Mouse (Mus musculus) MEL (cell line): ENCODE measurements around the gene Gm10277. TPM values are rescaled to one million over a fixed set of nuclear protein-coding genes. Genes with fewer than 3 reads are reported as not detected.

ENCODE experiments used
- DNase-seq: peaks from one replicate; pipeline ENCODE4 v3.0.0; 2011; ENCODE audit warnings: low read depth, low spot score
- H3K27ac ChIP-seq: 2 replicates; pipeline ENCODE4 v1.5.1; 2012; ENCODE audit warnings: low read depth, mild to moderate bottlenecking, control low read depth, low read length, moderate library complexity; ENCODE audit not compliant: control insufficient read depth
- H3K27me3 ChIP-seq, 2 experiments: fragments of 150-350 bp in 1 of 2; sonication (generic) in 1 of 2; 2 replicates each; pipeline ENCODE4 v1.6.1; 2012; ENCODE audit warnings: low read length in 2 of 2, mild to moderate bottlenecking in 2 of 2, improper control_type of control experiment in 1 of 2, moderate library complexity in 1 of 2; ENCODE audit not compliant: insufficient read depth in 2 of 2, control insufficient read depth in 1 of 2
- H3K36me3 ChIP-seq, 2 experiments: 2 replicates each; pipeline ENCODE4 v1.6.1; 2012 to 2014; ENCODE audit warnings: low read length in 2 of 2, improper control_type of control experiment in 1 of 2, inconsistent platforms in 1 of 2, mild to moderate bottlenecking in 1 of 2; ENCODE audit not compliant: insufficient read depth in 2 of 2, control insufficient read depth in 1 of 2
- H3K4me1 ChIP-seq, 2 experiments: fragments of 150-350 bp in 1 of 2; sonication (generic) in 1 of 2; 2 replicates each; pipeline ENCODE4 v1.6.1; 2012; ENCODE audit warnings: low read length in 2 of 2, improper control_type of control experiment in 1 of 2, mild to moderate bottlenecking in 1 of 2; ENCODE audit not compliant: insufficient read depth in 2 of 2, control insufficient read depth in 1 of 2
- H3K4me3 ChIP-seq, 2 experiments: fragments of 150-350 bp in 1 of 2; sonication (generic) in 1 of 2; 2 replicates each; pipeline ENCODE4 v1.5.1; 2012; ENCODE audit warnings: low read depth in 2 of 2, low read length in 2 of 2, mild to moderate bottlenecking in 2 of 2, moderate library complexity in 2 of 2, control low read depth in 1 of 2, improper control_type of control experiment in 1 of 2; ENCODE audit not compliant: control insufficient read depth in 1 of 2, insufficient read depth in 1 of 2
- H3K79me2 ChIP-seq: 2 replicates; pipeline ENCODE4 v1.6.1; 2012; ENCODE audit warnings: mild to moderate bottlenecking, low read length, moderate library complexity; ENCODE audit not compliant: control insufficient read depth, poor library complexity, insufficient read depth
- H3K9ac ChIP-seq: 2 replicates; pipeline ENCODE4 v1.6.1; 2012; ENCODE audit warnings: low read depth, mild to moderate bottlenecking, control low read depth, low read length, moderate library complexity; ENCODE audit not compliant: control insufficient read depth, poor library complexity, severe bottlenecking
- H3K9me3 ChIP-seq: fragments of 150-350 bp; sonication (generic); replicated peaks from 2 replicates; pipeline ENCODE4 v1.6.1; 2012; ENCODE audit warnings: mild to moderate bottlenecking, low read length, improper control_type of control experiment, moderate library complexity; ENCODE audit not compliant: insufficient read depth
- CHD1 ChIP-seq: IDR thresholded peaks from 2 replicates; pipeline ENCODE4 v1.6.1; 2012; ENCODE audit warnings: low read depth, mild to moderate bottlenecking, inconsistent platforms, low read length, improper control_type of control experiment
- CTCF ChIP-seq, 3 experiments: IDR thresholded peaks in 2 of 3; conservative IDR thresholded peaks in 1 of 3; 2 replicates each; pipeline ENCODE4 v1.5.1; 2011 to 2012; ENCODE audit warnings: low read length in 3 of 3, low read depth in 2 of 3, mild to moderate bottlenecking in 2 of 3, improper control_type of control experiment in 1 of 3, inconsistent platforms in 1 of 3, mixed read lengths in 1 of 3, moderate library complexity in 1 of 3; ENCODE audit not compliant: control insufficient read depth in 1 of 3, insufficient read depth in 1 of 3, poor library complexity in 1 of 3, severe bottlenecking in 1 of 3
- JUND ChIP-seq: IDR thresholded peaks from 2 replicates; pipeline ENCODE4 v1.6.1; 2011; ENCODE audit warnings: low read depth, mild to moderate bottlenecking, improper control_type of control experiment, low read length
- MAX ChIP-seq: IDR thresholded peaks from 2 replicates; pipeline ENCODE4 v1.6.1; 2011; ENCODE audit warnings: low read length, improper control_type of control experiment
- POLR2AphosphoS2 ChIP-seq: IDR thresholded peaks from 2 replicates; pipeline ENCODE4 v1.6.1; 2011; ENCODE audit warnings: low read length, improper control_type of control experiment
- ZKSCAN1 ChIP-seq: IDR thresholded peaks from 2 replicates; pipeline ENCODE4 v1.6.1; 2012; ENCODE audit warnings: low read depth, mild to moderate bottlenecking, inconsistent platforms, low read length, improper control_type of control experiment, moderate library complexity
- ZMIZ1 ChIP-seq: IDR thresholded peaks from 2 replicates; pipeline ENCODE4 v1.6.1; 2012; ENCODE audit warnings: low read depth, mild to moderate bottlenecking, inconsistent platforms, low read length, improper control_type of control experiment, moderate library complexity
- polyA plus RNA-seq, 2 experiments: library from polyadenylated mRNA; stranded (reverse) in 1 of 2; unstranded in 1 of 2; fragments of >175 nt in 1 of 2; fragments of >200 nt in 1 of 2; gene quantifications; 2 replicates each; pipeline versions ENCODE4 v1.2.1 to v1.2.4; 2012; ENCODE audit warnings: low replicate concordance in 2 of 2, low read depth in 1 of 2; ENCODE audit not compliant: insufficient read length in 2 of 2, insufficient read depth in 1 of 2, missing spikeins in 1 of 2
- total RNA-seq: library from RNA; depleted of rRNA; stranded (reverse); fragments of 300-350 nt; gene quantifications from 2 replicates; pipeline ENCODE4 v1.2.3, GENCODE M21; 2012

The Gm10277 gene
- total and polyA plus RNA-seq, 3 experiments = 0.19 to 0.35 TPM; not detected in 1

DNA sequence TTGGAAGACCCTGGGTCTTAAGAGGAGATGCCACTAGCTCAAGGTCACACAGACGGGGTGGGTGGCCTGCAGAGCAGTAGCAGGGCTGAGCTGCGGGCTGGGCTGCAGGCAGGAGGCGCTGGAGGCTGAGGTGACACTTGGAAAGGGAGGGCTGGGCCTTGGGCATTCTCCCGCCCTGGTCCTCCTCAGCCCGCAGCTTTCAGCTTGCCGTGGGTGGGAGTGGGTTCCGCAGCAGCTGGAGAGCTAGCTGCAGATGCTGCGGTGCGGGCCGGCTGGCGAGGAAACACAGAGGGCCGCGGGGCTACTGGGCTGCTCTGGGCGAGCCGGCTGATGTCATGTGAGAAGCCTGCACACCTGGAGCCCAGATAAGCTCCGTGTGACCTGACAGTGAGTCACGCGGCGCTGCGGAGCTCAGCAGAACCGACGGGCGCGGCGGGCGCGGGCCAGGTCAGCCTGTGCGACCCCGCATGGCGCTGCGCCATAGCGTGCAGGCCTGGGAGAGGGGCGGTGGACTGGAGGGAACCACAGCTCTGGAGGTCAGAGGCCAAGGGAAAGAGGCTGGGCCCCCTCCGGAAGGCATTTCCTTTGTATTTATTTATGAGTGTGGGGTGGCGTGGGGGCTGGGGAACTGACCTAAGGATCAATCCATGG is 21.1 kb downstream of the Gm10277 start:
- H3K9me3 ChIP-seq = no peaks in the 10 kb centered on the region
- no peak for DNase-seq
- no peak overlapping the region for H3K4me3 ChIP-seq
- H3K4me1 ChIP-seq = peaks cover 0 to 12% of the 10 kb centered on the region in 2 experiments; a peak in 3 of 4 replicates
- H3K27ac ChIP-seq = no peak overlapping the region
- peaks cover 5% of the 10 kb centered on the region for H3K79me2 ChIP-seq
- peaks cover 0 to 3% of the 10 kb centered on the region in 2 experiments; a peak in 2 of 4 replicates for H3K27me3 ChIP-seq
- TF ChIP-seq JUND (no peak), CTCF (IDR thresholded peaks at IDR 0.05 in 2 of 3, conservative IDR thresholded peaks at IDR 0.05 in 1 of 3; ENCODE audit: control insufficient read depth in 1 of 3, insufficient read depth in 1 of 3, low read depth in 2 of 3, low read length in 3 of 3, poor library complexity in 1 of 3, severe bottlenecking in 1 of 3) (peak in 1 of 3 experiments; percentile 20; a peak in 1 of 6 replicates)
- no peak overlapping the region for H3K9ac ChIP-seq
- 0 out of 4 replicates have a peak, but pooled peaks cover 0 to 2% of the 10 kb centered on the region in 2 experiments for H3K36me3 ChIP-seq

DNA sequence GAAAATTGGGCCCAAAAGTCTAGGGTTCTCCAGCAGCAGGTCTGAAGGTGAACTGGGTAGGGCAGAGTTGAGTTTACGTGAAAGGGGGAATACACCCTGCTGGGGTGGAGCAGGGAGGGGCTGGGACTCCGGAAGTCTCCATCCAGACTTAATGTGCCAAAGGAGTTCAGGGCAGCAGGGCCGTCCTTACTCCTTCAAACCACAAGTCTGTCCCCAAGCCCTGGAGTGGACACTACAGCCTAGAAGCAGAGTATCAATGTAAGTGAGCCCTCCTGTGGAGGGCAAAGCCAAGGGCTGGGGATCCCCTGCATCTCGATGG is 22.1 kb downstream of the Gm10277 start:
- Histone ChIP-seq H3K27ac (no peak overlapping the region), H3K79me2 (peaks cover 5% of the 10 kb centered on the region), H3K9ac (no peak overlapping the region), H3K36me3 (no peaks in the 10 kb centered on the region), H3K4me1 (peaks cover 0 to 12% of the 10 kb centered on the region in 2 experiments; a peak in 3 of 4 replicates), H3K4me3 (no peak overlapping the region), H3K27me3 (peaks cover 0 to 5% of the 10 kb centered on the region in 2 experiments; a peak in 2 of 4 replicates), H3K9me3 (no peaks in the 10 kb centered on the region)
- TF ChIP-seq ZMIZ1 = no peak
- DNase-seq = no peak

DNA sequence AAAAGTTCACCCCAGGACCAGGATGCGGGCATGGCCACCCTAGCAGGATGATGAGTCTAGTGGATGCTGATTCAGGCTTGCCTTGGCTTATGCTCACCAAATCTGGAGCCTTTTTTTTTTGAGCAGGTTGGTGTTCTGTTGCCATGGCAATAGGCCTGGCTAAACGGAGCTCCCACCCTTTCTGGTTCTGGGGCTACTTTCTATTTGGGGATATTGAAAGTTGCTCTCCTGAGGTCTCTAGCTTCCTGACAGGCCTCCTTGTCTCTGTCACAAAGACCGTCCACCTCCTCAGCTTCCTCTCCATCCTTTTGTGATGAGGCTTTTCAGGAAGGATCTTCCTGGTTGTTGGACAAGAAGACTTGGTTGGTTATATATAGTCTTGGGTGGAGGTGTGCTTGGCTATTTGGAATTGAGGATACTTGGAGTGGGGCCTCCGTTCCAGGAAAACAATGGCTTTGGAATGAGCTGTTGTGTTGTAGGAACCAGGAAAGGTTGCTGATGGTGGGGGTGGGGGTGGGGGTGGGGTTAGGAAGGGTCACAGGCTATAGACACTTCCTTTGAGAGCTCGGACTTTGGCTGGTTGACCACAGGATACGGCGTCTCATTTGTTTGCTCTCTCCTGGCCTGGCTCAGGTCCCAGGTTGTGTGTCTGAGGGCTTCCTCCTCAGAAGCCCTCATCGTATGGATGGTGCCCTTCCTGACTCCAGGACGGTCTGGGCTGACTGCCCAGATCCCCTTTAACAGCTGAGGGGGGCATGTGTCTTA is 22.7 kb downstream of the Gm10277 start:
- Histone ChIP-seq H3K9ac (no peak overlapping the region), H3K27ac (no peak overlapping the region), H3K9me3 (no peaks in the 10 kb centered on the region), H3K27me3 (peaks cover 0 to 5% of the 10 kb centered on the region in 2 experiments; a peak in 2 of 4 replicates), H3K4me3 (no peak overlapping the region), H3K79me2 (peaks cover 5% of the 10 kb centered on the region), H3K36me3 (no peaks in the 10 kb centered on the region), H3K4me1 (peaks cover 0 to 12% of the 10 kb centered on the region in 2 experiments; a peak in 3 of 4 replicates)
- DNase-seq = no peak
- TF ChIP-seq MAX = no peak
- TF ChIP-seq ZKSCAN1 = no peak
- TF ChIP-seq CHD1 = no peak
- no peak for TF ChIP-seq POLR2AphosphoS2
- TF ChIP-seq, all 39 proteins: peak for 0
